Mouse (Mus musculus): ENCODE measurements around the gene Gm10198. TPM values are rescaled to one million over a fixed set of nuclear protein-coding genes. Genes with fewer than 3 reads are reported as not detected.

Gene Gm10198
- total RNA-seq (2014; rRNA removed) = not detected in 2 replicates
- polyA plus RNA-seq (2015; fragmentation: Nextera tagmentation; extraction: Ambion mirVana) = not detected in 2 replicates

DNA sequence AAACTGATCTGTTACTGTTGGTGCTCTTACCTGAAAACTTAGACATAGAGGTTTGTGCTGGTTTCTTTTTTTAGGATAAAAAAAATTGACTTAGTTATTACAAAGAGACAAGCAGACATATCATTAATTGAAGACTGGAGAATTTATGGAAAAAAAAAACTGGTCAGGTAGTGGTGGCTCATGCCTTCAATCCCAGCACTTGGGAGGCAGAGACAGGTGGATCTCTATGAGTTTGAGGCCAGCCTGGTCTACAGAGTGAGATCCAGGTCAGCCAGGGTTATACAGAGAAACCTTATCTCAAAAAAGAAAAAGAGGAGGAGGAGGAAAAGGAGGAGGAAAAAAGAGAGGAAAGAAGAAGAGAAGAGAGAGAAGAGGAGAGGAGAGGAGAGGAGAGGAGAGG lies at the start of gene Gm10198:
TSS of gene Gm10198 (plus strand) at position 301 of the 400 bp plus-strand sequence.
- Histone ChIP-seq H3K36me3 (ENCODE audit: insufficient read depth, low read length) (no peaks in the 10 kb centered on the region), H3K4me2 (ENCODE audit: low read depth, low read length) (no peak within 1 kb of the TSS), H3K9ac (replicated peaks; ENCODE audit: low read length) (no peak within 1 kb of the TSS), H3K27me3 (ENCODE audit: insufficient read depth, low read length) (no peaks in the 10 kb centered on the region), H3K4me1 (ENCODE audit: insufficient read depth, low read length) (no peaks in the 10 kb centered on the region), H3K9me3 (ENCODE audit: low read length) (no peaks in the 10 kb centered on the region), H3K27ac (no peak within 1 kb of the TSS), H3K4me3 (ENCODE audit: low read length) (no peak within 1 kb of the TSS)
- no peak for TF ChIP-seq CTCF (IDR thresholded peaks at IDR 0.05; ENCODE audit: low read depth)
- no peak for DNase-seq (ENCODE audit: low spot score)
- ATAC-seq = no peak

- no peak for TF ChIP-seq CTCF (IDR thresholded peaks at IDR 0.05; ENCODE audit: low read depth)
Observed at GRCm38 (mm10) chr13:111545286-111545685, 47.3 kb upstream of the Gm10198 start.

GRCm38 (mm10) chr13:111552769-111553168 lies 39.8 kb upstream of the Gm10198 start:
- no peaks in the 10 kb centered on the region for H3K4me1 ChIP-seq (ENCODE audit: insufficient read depth, low read length)
- H3K36me3 ChIP-seq (ENCODE audit: insufficient read depth, low read length) = no peaks in the 10 kb centered on the region
- H3K27me3 ChIP-seq (ENCODE audit: insufficient read depth, low read length) = no peaks in the 10 kb centered on the region
- H3K27ac ChIP-seq = no peak overlapping the region
- no peak overlapping the region for H3K9ac ChIP-seq (replicated peaks; ENCODE audit: low read length)
- 95% methylated on average over 7 of the region's 7 CpGs for WGBS
- no peak overlapping the region for H3K4me2 ChIP-seq (ENCODE audit: low read depth, low read length)
- H3K4me3 ChIP-seq (ENCODE audit: low read length) = no peak overlapping the region
- no peak for DNase-seq (ENCODE audit: low spot score)
- H3K9me3 ChIP-seq (ENCODE audit: low read length) = no peaks in the 10 kb centered on the region
- no peak for TF ChIP-seq CTCF (IDR thresholded peaks at IDR 0.05; ENCODE audit: low read depth)
- ATAC-seq = no peak

More at GRCm38 (mm10) chr13:111545286-111545685, 47.3 kb upstream of the Gm10198 start:
- Histone ChIP-seq H3K9ac (replicated peaks; ENCODE audit: low read length) (no peak overlapping the region), H3K36me3 (ENCODE audit: insufficient read depth, low read length) (no peaks in the 10 kb centered on the region), H3K27ac (no peak overlapping the region), H3K27me3 (ENCODE audit: insufficient read depth, low read length) (no peaks in the 10 kb centered on the region), H3K4me3 (ENCODE audit: low read length) (no peak overlapping the region), H3K4me1 (ENCODE audit: insufficient read depth, low read length) (no peaks in the 10 kb centered on the region), H3K9me3 (ENCODE audit: low read length) (no peaks in the 10 kb centered on the region), H3K4me2 (ENCODE audit: low read depth, low read length) (no peak overlapping the region)
- no peak for ATAC-seq
- 82% methylated on average over 5 of the region's 5 CpGs for WGBS
- DNase-seq (ENCODE audit: low spot score) = no peak

- Histone ChIP-seq H3K27me3 (ENCODE audit: insufficient read depth, low read length) (no peaks in the 10 kb centered on the region), H3K36me3 (ENCODE audit: insufficient read depth, low read length) (no peaks in the 10 kb centered on the region), H3K4me2 (ENCODE audit: low read depth, low read length) (no peak overlapping the region), H3K9ac (replicated peaks; ENCODE audit: low read length) (no peak overlapping the region), H3K4me1 (ENCODE audit: insufficient read depth, low read length) (no peaks in the 10 kb centered on the region), H3K4me3 (ENCODE audit: low read length) (no peak overlapping the region), H3K9me3 (ENCODE audit: low read length) (no peaks in the 10 kb centered on the region), H3K27ac (no peak overlapping the region)
- 91% methylated on average over 7 of the region's 7 CpGs for WGBS
- ATAC-seq (no peak), DNase-seq (ENCODE audit: low spot score) (no peak)
- TF ChIP-seq CTCF (IDR thresholded peaks at IDR 0.05; ENCODE audit: low read depth) = no peak
Observed at GRCm38 (mm10) chr13:111553182-111553581, 39.4 kb upstream of the Gm10198 start.

GRCm38 (mm10) chr13:111553941-111554340 lies 38.6 kb upstream of the Gm10198 start:
- no peak for ATAC-seq
- no peaks in the 10 kb centered on the region for H3K9me3 ChIP-seq (ENCODE audit: low read length)
- no peaks in the 10 kb centered on the region for H3K27me3 ChIP-seq (ENCODE audit: insufficient read depth, low read length)
- no peak for DNase-seq (ENCODE audit: low spot score)
- no peak overlapping the region for H3K9ac ChIP-seq (replicated peaks; ENCODE audit: low read length)
- H3K4me3 ChIP-seq (ENCODE audit: low read length) = no peak overlapping the region
- no peak for TF ChIP-seq CTCF (IDR thresholded peaks at IDR 0.05; ENCODE audit: low read depth)
- H3K4me1 ChIP-seq (ENCODE audit: insufficient read depth, low read length) = no peaks in the 10 kb centered on the region
- no peaks in the 10 kb centered on the region for H3K36me3 ChIP-seq (ENCODE audit: insufficient read depth, low read length)
- 76% methylated on average over 8 of the region's 8 CpGs for WGBS
- H3K4me2 ChIP-seq (ENCODE audit: low read depth, low read length) = no peak overlapping the region
- no peak overlapping the region for H3K27ac ChIP-seq

GRCm38 (mm10) chr13:111555333-111555732 lies 37.3 kb upstream of the Gm10198 start:
- Histone ChIP-seq H3K4me1 (ENCODE audit: insufficient read depth, low read length) (no peaks in the 10 kb centered on the region), H3K27ac (no peak overlapping the region), H3K9ac (replicated peaks; ENCODE audit: low read length) (no peak overlapping the region), H3K4me2 (ENCODE audit: low read depth, low read length) (no peak overlapping the region), H3K36me3 (ENCODE audit: insufficient read depth, low read length) (no peaks in the 10 kb centered on the region), H3K4me3 (ENCODE audit: low read length) (no peak overlapping the region), H3K9me3 (ENCODE audit: low read length) (no peaks in the 10 kb centered on the region), H3K27me3 (ENCODE audit: insufficient read depth, low read length) (no peaks in the 10 kb centered on the region)
- ATAC-seq (no peak), DNase-seq (ENCODE audit: low spot score) (no peak)
- no peak for TF ChIP-seq CTCF (IDR thresholded peaks at IDR 0.05; ENCODE audit: low read depth)
- WGBS = 28% methylated on average over 8 of the region's 8 CpGs

- no peak overlapping the region for H3K27ac ChIP-seq
- H3K36me3 ChIP-seq (ENCODE audit: insufficient read depth, low read length) = no peaks in the 10 kb centered on the region
- 0 out of 2 replicates have a peak, but pooled peaks cover 2% of the 10 kb centered on the region for H3K9me3 ChIP-seq (ENCODE audit: low read length)
- H3K4me3 ChIP-seq (ENCODE audit: low read length) = no peak overlapping the region
- 79% methylated on average over 4 of the region's 4 CpGs for WGBS
- no peak for TF ChIP-seq CTCF (IDR thresholded peaks at IDR 0.05; ENCODE audit: low read depth)
- no peak for DNase-seq (ENCODE audit: low spot score)
- H3K4me2 ChIP-seq (ENCODE audit: low read depth, low read length) = no peak overlapping the region
- H3K9ac ChIP-seq (replicated peaks; ENCODE audit: low read length) = no peak overlapping the region
- no peaks in the 10 kb centered on the region for H3K27me3 ChIP-seq (ENCODE audit: insufficient read depth, low read length)
- no peak for ATAC-seq
- no peaks in the 10 kb centered on the region for H3K4me1 ChIP-seq (ENCODE audit: insufficient read depth, low read length)
Observed at GRCm38 (mm10) chr13:111556375-111556774, 36.2 kb upstream of the Gm10198 start.

Measured in hindbrain, postnatal 0 days (tissue).